Mouse (Mus musculus): ENCODE results near the gene Cd38. TPM values are rescaled to one million over a fixed set of nuclear protein-coding genes. Genes with fewer than 3 reads are reported as not detected.

Gene Cd38
- polyA plus RNA-seq (2014; fragmentation: Illumina TruSeq; extraction: RNeasy Lipid Tissue Mini Kit (QIAGEN cat#74804); ENCODE audit: low read depth, low replicate concordance), result 1.4 TPM

DNA sequence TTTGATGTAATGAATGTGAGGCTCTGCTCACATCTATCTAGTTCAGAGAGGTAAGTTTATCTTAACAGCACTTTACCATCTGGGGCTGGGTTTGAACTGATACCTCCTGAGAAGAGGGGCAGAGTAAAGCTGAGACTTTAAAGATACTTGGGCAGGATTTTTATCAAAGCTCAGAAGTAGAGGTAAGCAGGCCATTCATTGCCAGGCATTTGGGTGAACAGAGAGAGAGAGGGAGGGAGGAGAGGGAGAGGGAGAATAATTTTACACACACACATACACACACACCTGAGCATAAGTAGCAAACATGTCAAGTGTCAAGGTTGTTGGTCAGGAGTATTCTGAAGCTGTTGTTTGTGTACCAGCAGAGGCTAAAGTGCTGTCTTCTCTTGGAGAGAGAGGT is at the start of gene Cd38:
Gene Cd38 (plus strand): TSS at position 301 of the 400 bp plus-strand sequence.

DNA sequence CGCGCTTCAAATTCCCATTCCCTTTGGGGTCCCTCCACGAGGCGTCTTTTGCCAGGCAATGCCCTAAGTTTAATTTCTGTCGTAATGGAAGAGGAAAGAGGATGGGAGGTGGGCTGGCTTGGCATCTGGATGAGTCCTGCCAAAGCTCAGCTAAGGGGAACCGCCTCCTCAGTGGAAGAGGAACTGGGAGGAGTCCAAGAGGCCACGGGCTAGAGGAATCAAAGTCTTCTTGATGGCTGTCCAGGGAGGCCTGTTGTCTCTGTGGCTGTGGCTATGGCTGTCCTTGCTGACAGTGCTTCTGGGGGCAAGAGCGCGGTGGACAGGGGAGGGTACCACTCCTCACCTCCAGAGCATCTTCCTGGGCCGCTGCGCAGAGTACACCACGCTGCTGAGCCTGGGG is 49.7 kb upstream of the Cd38 start, which contains the start of gene Bst1:
Gene Bst1 (plus strand): TSS at position 191 of the 400 bp plus-strand sequence.

DNA sequence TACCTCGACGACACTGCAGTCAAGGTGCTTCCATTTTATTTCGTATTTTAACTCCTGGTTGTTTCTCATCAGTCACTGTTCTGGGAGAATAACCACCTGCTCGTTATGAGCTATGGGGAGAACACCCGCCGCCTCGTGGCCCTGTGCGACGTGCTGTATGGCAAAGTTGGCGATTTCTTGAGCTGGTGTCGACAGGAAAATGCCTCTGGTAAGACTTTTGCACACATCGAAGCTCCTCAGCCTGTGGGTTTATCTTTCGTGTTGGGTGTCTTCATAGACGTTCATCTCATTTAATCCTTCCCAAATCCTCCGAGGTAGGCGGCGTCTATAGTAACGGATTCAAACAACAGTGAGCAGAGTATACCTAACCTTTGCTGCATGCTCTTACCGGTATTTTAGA is 46.8 kb upstream of the Cd38 start, which contains the start of gene Fbxl5:
Gene Fbxl5 (minus strand): TSS at position 101 of the 400 bp plus-strand sequence.

DNA sequence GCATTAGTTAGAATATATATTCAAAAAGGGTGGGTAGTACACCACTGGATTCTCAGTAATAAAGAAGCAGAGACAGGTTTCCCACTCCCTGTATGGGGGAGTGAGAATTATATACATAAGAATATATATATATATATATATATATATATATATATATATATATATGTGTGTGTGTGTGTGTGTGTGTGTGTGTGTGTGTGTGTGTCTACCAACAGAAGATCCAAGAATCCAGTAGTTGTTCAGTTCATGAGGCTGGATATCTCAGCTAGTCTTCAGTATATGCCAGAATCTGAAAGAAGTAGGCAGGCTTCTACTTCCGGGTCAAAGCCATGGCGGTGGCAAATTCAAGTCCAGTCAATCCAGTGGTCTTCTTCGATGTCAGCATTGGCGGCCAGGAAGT is 44.5 kb downstream of the Cd38 start, which contains the start of gene Gm7879:
Gene Gm7879 (plus strand): TSS at position 301 of the 400 bp plus-strand sequence.

Other genes with a start within 250 kb of the Cd38 start
- 1.8 TPM for gene Cc2d2a, start 206.2 kb upstream of the Cd38 start, polyA plus RNA-seq (2014; fragmentation: Illumina TruSeq; extraction: RNeasy Lipid Tissue Mini Kit (QIAGEN cat#74804); ENCODE audit: low read depth, low replicate concordance)
- 0.25 TPM for gene Bst1, start 49.7 kb upstream of the Cd38 start, polyA plus RNA-seq (2014; fragmentation: Illumina TruSeq; extraction: RNeasy Lipid Tissue Mini Kit (QIAGEN cat#74804); ENCODE audit: low read depth, low replicate concordance)
- gene Fbxl5, start 46.9 kb upstream of the Cd38 start, polyA plus RNA-seq (2014; fragmentation: Illumina TruSeq; extraction: RNeasy Lipid Tissue Mini Kit (QIAGEN cat#74804); ENCODE audit: low read depth, low replicate concordance), result 180 TPM
- gene Gm7879, start 44.6 kb downstream of the Cd38 start, polyA plus RNA-seq (2014; fragmentation: Illumina TruSeq; extraction: RNeasy Lipid Tissue Mini Kit (QIAGEN cat#74804); ENCODE audit: low read depth, low replicate concordance), result 0.48 TPM
- gene Fgfbp1, start 113.2 kb downstream of the Cd38 start, polyA plus RNA-seq (2014; fragmentation: Illumina TruSeq; extraction: RNeasy Lipid Tissue Mini Kit (QIAGEN cat#74804); ENCODE audit: low read depth, low replicate concordance), result not detected
- gene Prom1, start 233.5 kb downstream of the Cd38 start, polyA plus RNA-seq (2014; fragmentation: Illumina TruSeq; extraction: RNeasy Lipid Tissue Mini Kit (QIAGEN cat#74804); ENCODE audit: low read depth, low replicate concordance), result 241 TPM

Measured in testis, adult 10 weeks (tissue).